Comparison of ENCODE assay signal across 20 mouse cellular contexts in the genomic region with DNA sequence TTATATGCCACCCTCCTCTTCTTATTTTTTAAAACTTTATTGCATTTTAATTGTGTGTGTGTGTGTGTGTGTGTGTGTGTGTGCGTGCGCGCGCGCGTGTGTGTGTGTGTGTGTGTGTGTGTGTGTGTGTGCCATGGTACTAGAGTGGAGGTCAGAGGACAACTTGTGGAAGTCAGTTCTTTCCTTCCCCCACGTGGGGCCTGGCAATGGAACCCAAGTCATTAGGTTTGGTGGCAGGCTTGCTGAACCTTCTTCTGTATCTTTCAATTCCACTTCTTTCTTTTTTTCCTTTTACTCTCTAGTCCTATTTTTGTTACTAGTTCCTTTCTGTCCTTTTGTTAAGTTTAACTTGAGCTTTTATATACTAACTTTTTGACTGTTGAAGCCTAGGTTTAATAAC. TPM values are rescaled to one million over a fixed set of nuclear protein-coding genes. Genes with fewer than 3 reads are reported as not detected.
DNase-seq lines count a peak whose midpoint lies in the region; ATAC-seq and TF ChIP-seq lines count a peak whose summit lies in the region.
"Had no signal": no experiment of that assay in that cellular context is flagged by ENCODE, and none has a peak within 500 bp of the region (broad histone marks: within the 10 kb centered on the region; RNA-seq: fewer than 3 reads in every experiment).

No protein-coding gene starts in this region.

- no peak overlapping the region for H3K4me2 ChIP-seq in liver, embryonic 14.5 days (ENCODE audit: low read depth)
- H3K4me2 ChIP-seq: embryonic facial prominence, embryonic 15.5 days; forebrain, embryonic 15.5 days; heart, embryonic 12.5 days; hindbrain, embryonic 14.5 days had no signal

- no peak overlapping the region for H3K9ac ChIP-seq in liver, embryonic 14.5 days (replicated peaks)
- H3K9ac ChIP-seq: embryonic facial prominence, embryonic 15.5 days; forebrain, embryonic 15.5 days; heart, embryonic 12.5 days; hindbrain, embryonic 14.5 days had no signal

- intact Hi-C loops in gastrocnemius, adult 2 months (cut with DNase I), result no loop called here

- no peak for TF ChIP-seq CTCF in gastrocnemius, adult 2 months (IDR thresholded peaks at IDR 0.05)
- TF ChIP-seq CTCF in bone marrow, adult 2 months (IDR thresholded peaks at IDR 0.05; ENCODE audit: control insufficient read depth, insufficient read depth, low read length), result no peak
- no peak for TF ChIP-seq CTCF in liver, embryonic 14.5 days (IDR thresholded peaks at IDR 0.05; ENCODE audit: low read depth)

- H3K4me1 ChIP-seq in bone marrow, adult 2 months (ENCODE audit: control insufficient read depth, insufficient read depth, low read length), result peaks cover 2% of the 10 kb centered on the region; the same call in 1 of the 2 replicates
- H3K4me1 ChIP-seq in liver, embryonic 14.5 days (replicated peaks; ENCODE audit: control insufficient read depth in 2 of 2, insufficient read depth in 2 of 2, low read length in 1 of 2), result peaks cover 32 to 36% of the 10 kb centered on the region in 2 experiments
- H3K4me1 ChIP-seq: forebrain, embryonic 10.5 days; forebrain, embryonic 15.5 days; heart, embryonic 12.5 days; hindbrain, embryonic 10.5 days had no signal

- H3K27ac ChIP-seq in gastrocnemius, adult 2 months, result peak overlapping the region; percentile 12; the same call in 1 of the 2 replicates
- peak overlapping the region; percentile 59; the same call in 1 of the 2 replicates for H3K27ac ChIP-seq in bone marrow, adult 2 months (ENCODE audit: control insufficient read depth, insufficient read depth, low read depth, low read length, poor library complexity)
- H3K27ac ChIP-seq in liver, embryonic 14.5 days, result peak overlapping the region; percentile 60; the same call in 1 of the 2 replicates
- H3K27ac ChIP-seq: embryonic facial prominence, embryonic 15.5 days; forebrain, embryonic 10.5 days; forebrain, embryonic 15.5 days; hindbrain, embryonic 10.5 days; hindbrain, embryonic 14.5 days had no signal

- H3K27me3 ChIP-seq in liver, embryonic 14.5 days (ENCODE audit: control insufficient read depth, insufficient read depth, low read length), result no peaks in the 10 kb centered on the region
- H3K27me3 ChIP-seq: embryonic facial prominence, embryonic 15.5 days; forebrain, embryonic 15.5 days; heart, embryonic 12.5 days had no signal

- TF ChIP-seq EP300 in liver, embryonic 14.5 days (IDR thresholded peaks at IDR 0.05; ENCODE audit: low read depth), result no peak

- H3K4me3 ChIP-seq in gastrocnemius, adult 2 months, result no peak overlapping the region
- H3K4me3 ChIP-seq in bone marrow, adult 2 months (replicated peaks; ENCODE audit: control insufficient read depth, low read depth, low read length), result no peak overlapping the region
- H3K4me3 ChIP-seq in liver, embryonic 14.5 days (ENCODE audit: insufficient read depth in 1 of 2, low read depth in 2 of 2, low read length in 2 of 2), result no peak overlapping the region
- H3K4me3 ChIP-seq: embryonic facial prominence, embryonic 15.5 days; erythroblast, embryonic 14.5 days; forebrain, embryonic 10.5 days; forebrain, embryonic 15.5 days; heart, embryonic 12.5 days; hindbrain, embryonic 10.5 days had no signal

- DNase-seq in gastrocnemius, adult 2 months, result no peak
- DNase-seq in gastrocnemius, postnatal 25 days, result no peak
- peak; percentile 61 for DNase-seq in 416B (ENCODE audit: low read depth)
- no peak for DNase-seq in liver, embryonic 14.5 days (ENCODE audit: low read depth in 3 of 3, low spot score in 3 of 3)
- DNase-seq in lung, postnatal 14 days, result no peak
- no peak for DNase-seq in left cerebral cortex, adult 11 months (ENCODE audit: low spot score)
- no peak for DNase-seq in adrenal gland, adult 2 months
- DNase-seq: adrenal gland, postnatal 14 days; cerebellum, adult 8-10 months; cerebellum, postnatal 14 days; embryo, embryonic 11 days; gastrocnemius, postnatal 14 days had no signal

- TF ChIP-seq POLR2A in bone marrow, adult 2 months (IDR thresholded peaks at IDR 0.05; ENCODE audit: borderline replicate concordance, control insufficient read depth, low read depth, low read length), result no peak

- H3K9me3 ChIP-seq in liver, embryonic 14.5 days (ENCODE audit: control insufficient read depth, low read length), result no peaks in the 10 kb centered on the region
- H3K9me3 ChIP-seq: embryonic facial prominence, embryonic 15.5 days; forebrain, embryonic 10.5 days; forebrain, embryonic 15.5 days; heart, embryonic 12.5 days; hindbrain, embryonic 10.5 days had no signal

- WGBS in bone marrow, adult 2 months, result 72% methylated on average over 7 of the region's 7 CpGs
- 58% methylated on average over 7 of the region's 7 CpGs for WGBS in liver, embryonic 14.5 days (ENCODE audit: insufficient replicate concordance)

- ATAC-seq in liver, embryonic 14.5 days (ENCODE audit: insufficient read depth), result no peak
- ATAC-seq: forebrain, embryonic 15.5 days had no signal

- H3K36me3 ChIP-seq in liver, embryonic 14.5 days (replicated peaks; ENCODE audit: control insufficient read depth, insufficient read depth, low read depth), result peaks cover 11% of the 10 kb centered on the region
- H3K36me3 ChIP-seq: embryonic facial prominence, embryonic 15.5 days; forebrain, embryonic 10.5 days; forebrain, embryonic 15.5 days; heart, embryonic 12.5 days; hindbrain, embryonic 10.5 days had no signal

RNA-seq across cellular contexts. Expression of a gene that starts 19.5 kb away (rescaled TPM):
- total RNA-seq in gastrocnemius, adult 2 months (2021), result 1 to 10 TPM; 2.7 to 3.8 TPM
- total RNA-seq in gastrocnemius, postnatal 25 days (2021), result 1 to 10 TPM; 3.1 to 3.4 TPM
- polyA plus RNA-seq in bone marrow, adult 2 months (2011; ENCODE audit: insufficient read depth, insufficient read length, low replicate concordance, missing spikeins), result 77.2 and 86.3 TPM in 2 replicates
- polyA plus RNA-seq in liver, embryonic 14.5 days (2012; rRNA removed), result 29.0 and 36.1 TPM in 2 replicates
- 29.3 and 32.5 TPM in 2 replicates for polyA plus RNA-seq in liver, embryonic 14.5 days (2014; fragmentation: Nextera tagmentation; extraction: Ambion mirVana)
- 10 to 100 TPM; 16.8 to 17.3 TPM for total RNA-seq in adrenal gland, adult 2 months (2021)
- 2.6 and 2.7 TPM in 2 replicates for polyA plus RNA-seq in adrenal gland, adult 2 months (2012; rRNA removed)
